Mouse (Mus musculus): ENCODE data around the gene Trim9. TPM values are rescaled to one million over a fixed set of nuclear protein-coding genes. Genes with fewer than 3 reads are reported as not detected.

Gene Trim9
- polyA plus RNA-seq, 1 experiment from 2014 or later, result 101 TPM

DNA sequence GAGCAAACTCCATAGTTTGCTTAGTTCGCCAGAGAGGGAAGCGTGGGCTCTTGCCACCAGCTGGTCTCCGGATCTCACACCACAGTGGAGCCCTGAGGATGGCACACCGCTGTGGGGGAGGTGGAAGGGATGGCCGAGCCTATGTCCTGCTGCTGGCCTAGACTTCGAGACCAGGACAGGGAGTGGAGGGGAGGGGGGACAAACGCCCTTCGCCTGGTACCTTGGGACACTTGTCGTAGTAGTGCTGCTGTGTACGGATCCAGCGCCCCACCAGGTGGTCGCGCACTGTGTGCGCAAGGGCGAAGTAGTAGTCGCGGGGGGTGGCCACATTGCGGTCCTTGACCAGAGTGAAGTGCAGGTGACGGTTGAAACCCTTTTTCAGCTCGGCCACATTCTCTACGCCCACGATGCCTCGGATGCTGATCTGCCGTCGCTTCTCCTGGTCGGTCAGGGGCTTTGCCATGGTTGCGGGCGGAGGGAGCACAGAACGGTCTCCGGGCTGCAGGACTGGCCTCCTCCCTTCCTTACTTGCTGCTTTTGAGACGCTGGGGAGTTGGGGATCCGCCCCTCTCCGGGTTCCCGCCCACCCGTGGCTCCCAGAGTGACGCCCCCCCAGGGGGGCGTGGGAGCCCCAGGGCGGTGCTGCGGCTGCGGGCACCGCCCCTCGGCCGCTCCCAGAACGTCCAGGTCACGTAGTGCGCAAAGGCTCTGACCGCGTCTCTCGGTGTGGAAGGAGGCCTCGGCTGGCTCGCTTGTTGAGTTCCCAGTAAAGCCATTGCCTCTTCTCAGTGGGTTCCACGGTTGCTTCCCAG lies 120.1 kb downstream of the Trim9 start:
- under 1% methylated on average over 50 of the region's 52 CpGs for WGBS
- peak; percentile 78 for ATAC-seq (ENCODE audit: low FRiP score)

DNA sequence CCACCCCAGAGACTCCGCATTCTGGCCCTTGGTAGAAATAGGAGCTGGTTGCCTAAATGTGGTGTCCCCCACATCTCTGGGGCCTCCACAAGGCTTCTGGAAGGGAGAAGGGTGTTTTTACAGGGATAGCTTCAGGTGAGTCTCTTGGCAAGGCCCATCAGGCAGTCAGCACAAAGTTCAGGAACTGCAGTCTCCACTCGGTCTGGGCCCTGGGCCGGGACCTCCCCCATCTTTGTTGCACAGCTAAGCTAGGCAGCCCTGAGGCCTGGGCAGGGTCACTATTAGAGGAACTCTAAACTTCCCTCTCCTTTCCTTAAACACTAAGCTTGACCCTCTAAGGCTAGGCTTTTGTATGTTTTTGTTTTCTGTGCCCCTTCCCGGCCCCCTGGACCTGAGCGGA lies 120.8 kb downstream of the Trim9 start:
- ATAC-seq (ENCODE audit: low FRiP score), result no peak
- H3K9ac ChIP-seq (replicated peaks), result peak overlapping the region; percentile 59
- H3K27me3 ChIP-seq (replicated peaks), result 0 out of 2 replicates have a peak, but pooled peaks cover 4% of the 10 kb centered on the region
- no peaks in the 10 kb centered on the region for H3K36me3 ChIP-seq
- H3K4me2 ChIP-seq, result peak overlapping the region; percentile 94
- H3K4me1 ChIP-seq, result peaks cover 14% of the 10 kb centered on the region
- peak overlapping the region; percentile 47 for H3K4me3 ChIP-seq (replicated peaks)
- no peak overlapping the region for H3K27ac ChIP-seq (replicated peaks)
- WGBS, result 38% methylated on average over 5 of the region's 5 CpGs
- no peaks in the 10 kb centered on the region for H3K9me3 ChIP-seq (replicated peaks)

More for the DNA sequence above, 120.1 kb downstream of the Trim9 start:
- peak overlapping the region; percentile 47 for H3K4me3 ChIP-seq (replicated peaks)
- H3K9ac ChIP-seq (replicated peaks), result peak overlapping the region; percentile 59
- no peaks in the 10 kb centered on the region for H3K36me3 ChIP-seq
- no peaks in the 10 kb centered on the region for H3K9me3 ChIP-seq (replicated peaks)
- H3K4me2 ChIP-seq, result peak overlapping the region; percentile 94
- 0 out of 2 replicates have a peak overlapping the region, but pooled peaks have one; percentile 9 for H3K27ac ChIP-seq (replicated peaks)
- 0 out of 2 replicates have a peak, but pooled peaks cover 4% of the 10 kb centered on the region for H3K27me3 ChIP-seq (replicated peaks)
- H3K4me1 ChIP-seq, result peaks cover 14% of the 10 kb centered on the region

DNA sequence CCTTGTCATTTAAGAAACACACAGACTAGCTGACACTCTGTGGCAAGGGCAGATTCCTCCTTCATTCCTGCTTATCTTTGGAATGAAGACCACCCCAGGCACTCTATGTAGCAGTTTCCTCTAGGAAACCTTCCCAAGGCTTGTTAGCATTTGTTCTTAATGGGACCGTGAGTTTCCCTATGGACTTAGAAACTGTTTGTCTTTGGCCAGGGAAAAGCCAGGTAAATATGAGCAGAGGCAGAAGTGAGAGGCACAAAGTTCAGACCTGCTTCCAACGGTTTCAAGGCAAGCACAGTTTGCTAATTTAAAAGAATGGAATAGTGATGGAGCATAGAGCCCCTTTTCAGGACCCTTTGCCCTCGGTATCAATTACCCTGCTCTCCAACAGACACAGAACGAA lies 124.1 kb downstream of the Trim9 start:
- H3K4me3 ChIP-seq (replicated peaks), result no peak overlapping the region
- no peak overlapping the region for H3K9ac ChIP-seq (replicated peaks)
- no peaks in the 10 kb centered on the region for H3K9me3 ChIP-seq (replicated peaks)
- H3K4me2 ChIP-seq, result no peak overlapping the region
- 75% methylated on average over 4 of the region's 4 CpGs for WGBS
- H3K27me3 ChIP-seq (replicated peaks), result 0 out of 2 replicates have a peak, but pooled peaks cover 4% of the 10 kb centered on the region
- peaks cover 14% of the 10 kb centered on the region for H3K4me1 ChIP-seq
- no peak for ATAC-seq (ENCODE audit: low FRiP score)
- H3K27ac ChIP-seq (replicated peaks), result no peak overlapping the region
- no peaks in the 10 kb centered on the region for H3K36me3 ChIP-seq

DNA sequence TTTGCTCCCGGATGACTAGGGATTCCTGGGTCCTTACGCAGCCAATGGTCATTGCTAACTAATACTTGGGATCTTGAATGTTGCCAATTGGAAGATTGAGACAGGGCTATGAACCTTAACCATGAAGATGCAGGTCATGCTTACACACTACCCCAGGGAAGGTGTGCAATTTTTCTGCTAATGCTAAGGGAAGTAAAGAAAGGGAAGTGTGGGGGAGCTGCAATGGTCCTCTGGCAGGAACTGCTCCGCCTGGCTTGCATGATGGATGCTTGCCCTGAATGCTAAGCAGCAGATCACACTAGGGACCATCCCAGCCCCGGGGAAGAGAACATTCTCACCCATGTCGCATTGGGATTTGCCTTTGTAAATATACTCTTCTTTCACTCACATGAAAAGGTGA lies 126.0 kb downstream of the Trim9 start:
- ATAC-seq (ENCODE audit: low FRiP score), result no peak
- 78% methylated on average over 5 of the region's 5 CpGs for WGBS

DNA sequence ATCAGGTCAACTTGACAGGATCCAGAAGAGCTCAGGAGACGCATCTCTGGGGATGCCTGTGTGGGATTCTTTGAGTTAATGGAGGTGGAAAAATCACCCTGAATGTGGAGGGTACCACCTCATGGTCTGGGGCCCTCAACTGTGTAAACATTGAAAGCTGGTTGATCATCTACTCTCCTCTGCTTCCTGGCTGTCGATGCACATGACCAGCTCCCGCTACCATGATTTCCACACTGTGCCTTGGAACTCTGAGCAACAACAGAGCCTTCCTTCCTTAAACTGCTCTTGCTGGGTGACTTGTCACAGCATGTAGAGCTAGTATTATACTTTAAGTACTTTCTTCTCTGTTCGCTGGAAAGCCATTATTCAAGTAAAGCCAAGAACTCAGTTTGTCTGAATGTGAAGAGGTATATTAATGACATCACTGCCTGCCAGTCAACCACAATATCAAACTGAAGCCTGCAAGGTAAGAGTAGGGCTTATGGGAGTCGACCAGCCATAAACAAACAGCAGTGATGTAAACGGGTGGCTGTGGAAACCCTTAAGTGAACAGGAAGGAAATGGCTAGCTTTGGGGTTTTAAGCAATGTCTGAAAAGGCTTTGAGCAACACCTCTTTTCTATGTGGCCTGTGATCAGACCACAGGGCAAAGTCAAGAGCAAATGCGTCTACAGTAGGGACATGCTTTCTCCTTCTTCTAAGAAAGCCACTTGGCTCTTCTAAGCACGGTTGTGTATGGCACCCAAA lies 128.4 kb downstream of the Trim9 start:
- Histone ChIP-seq H3K4me1 (no peaks in the 10 kb centered on the region; the same call in 1 of the 2 replicates), H3K36me3 (no peaks in the 10 kb centered on the region), H3K4me2 (no peak overlapping the region), H3K9me3 (replicated peaks) (no peaks in the 10 kb centered on the region), H3K4me3 (replicated peaks) (no peak overlapping the region), H3K27me3 (replicated peaks) (no peaks in the 10 kb centered on the region), H3K9ac (replicated peaks) (no peak overlapping the region), H3K27ac (replicated peaks) (no peak overlapping the region)
- WGBS, result 86% methylated on average over 8 of the region's 8 CpGs
- no peak for ATAC-seq (ENCODE audit: low FRiP score)

More for the DNA sequence above, 126.0 kb downstream of the Trim9 start:
- Histone ChIP-seq H3K4me1 (no peaks in the 10 kb centered on the region; the same call in 1 of the 2 replicates), H3K4me3 (replicated peaks) (no peak overlapping the region), H3K4me2 (no peak overlapping the region), H3K36me3 (no peaks in the 10 kb centered on the region), H3K27me3 (replicated peaks) (0 out of 2 replicates have a peak, but pooled peaks cover 4% of the 10 kb centered on the region), H3K9me3 (replicated peaks) (no peaks in the 10 kb centered on the region), H3K27ac (replicated peaks) (no peak overlapping the region), H3K9ac (replicated peaks) (no peak overlapping the region)

DNA sequence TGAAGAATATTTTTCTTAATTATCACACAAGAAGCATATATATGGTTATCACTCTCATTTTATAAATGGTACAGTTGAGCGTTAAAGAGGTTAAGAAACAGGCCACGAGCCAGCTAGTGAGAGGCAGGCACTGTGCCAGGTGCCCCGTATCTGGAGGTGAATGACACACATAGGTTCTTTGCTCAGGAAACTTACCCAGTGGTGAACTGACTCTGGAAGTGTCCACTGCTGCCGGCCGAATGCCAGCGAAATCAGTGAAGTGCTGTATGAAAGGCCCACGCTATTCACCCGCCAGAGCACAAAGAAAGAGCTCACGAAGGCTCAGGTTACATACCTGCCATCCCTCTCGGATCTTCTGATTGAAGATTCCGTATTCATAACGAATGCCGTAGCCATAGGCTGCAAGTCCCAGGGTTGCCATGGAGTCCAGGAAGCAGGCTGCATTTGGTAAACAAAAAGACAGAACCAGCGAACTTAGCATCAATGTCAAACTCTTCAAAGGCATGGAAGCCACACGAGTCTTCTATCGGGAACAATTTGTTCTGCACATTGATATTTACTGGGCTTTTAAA lies 131.1 kb downstream of the Trim9 start:
- Histone ChIP-seq H3K4me1 (no peaks in the 10 kb centered on the region; the same call in 1 of the 2 replicates), H3K4me3 (replicated peaks) (no peak overlapping the region), H3K4me2 (no peak overlapping the region), H3K36me3 (no peaks in the 10 kb centered on the region), H3K27ac (replicated peaks) (no peak overlapping the region), H3K9ac (replicated peaks) (no peak overlapping the region), H3K27me3 (replicated peaks) (no peaks in the 10 kb centered on the region), H3K9me3 (replicated peaks) (no peaks in the 10 kb centered on the region)
- no peak for ATAC-seq (ENCODE audit: low FRiP score)
- 63% methylated on average over 16 of the region's 16 CpGs for WGBS

DNA sequence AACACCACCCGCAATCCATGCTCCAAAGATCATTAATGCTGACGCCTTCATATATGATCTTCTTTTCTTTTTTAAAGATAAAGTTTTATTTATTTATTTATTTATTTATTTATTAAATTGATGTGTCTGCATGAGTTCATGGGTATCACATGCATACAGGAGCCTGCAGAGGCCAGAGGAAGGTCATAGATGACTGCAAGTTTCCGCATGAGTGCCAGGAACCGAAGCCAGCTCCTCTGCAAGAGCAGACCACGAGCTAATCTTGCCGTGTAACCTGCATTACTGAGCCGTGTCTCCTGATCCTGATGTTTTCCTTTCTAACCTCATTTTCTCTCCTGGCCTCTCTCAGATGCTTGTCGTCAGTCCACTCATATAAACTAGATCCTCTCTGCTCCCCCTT lies 133.1 kb downstream of the Trim9 start:
- Histone ChIP-seq H3K9ac (replicated peaks) (no peak overlapping the region), H3K36me3 (no peaks in the 10 kb centered on the region), H3K4me3 (replicated peaks) (no peak overlapping the region), H3K27ac (replicated peaks) (no peak overlapping the region), H3K4me1 (no peaks in the 10 kb centered on the region; the same call in 1 of the 2 replicates), H3K9me3 (replicated peaks) (no peaks in the 10 kb centered on the region), H3K27me3 (replicated peaks) (no peaks in the 10 kb centered on the region), H3K4me2 (no peak overlapping the region)
- no peak for ATAC-seq (ENCODE audit: low FRiP score)
- 85% methylated on average over 8 of the region's 8 CpGs for WGBS

DNA sequence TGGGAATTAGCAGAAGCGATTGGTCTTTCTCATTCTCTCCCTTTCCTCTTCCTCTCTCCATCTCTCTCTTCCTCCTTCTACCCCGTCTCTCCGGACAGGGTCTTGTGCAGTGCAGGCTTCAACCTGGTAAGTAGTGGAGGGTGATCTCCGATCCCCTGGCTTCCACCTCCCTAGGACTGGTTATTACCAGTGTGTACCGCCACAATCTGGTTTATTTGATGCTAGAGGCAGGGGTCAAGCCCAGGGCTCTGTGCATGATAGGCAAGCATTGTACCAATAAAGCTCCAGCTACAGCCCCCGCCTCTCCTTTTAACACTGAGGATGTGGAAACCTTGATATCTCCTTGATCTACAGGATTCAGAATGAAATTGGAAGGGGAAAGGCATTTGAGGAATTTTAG lies 133.8 kb downstream of the Trim9 start:
- Histone ChIP-seq H3K27ac (replicated peaks) (no peak overlapping the region), H3K27me3 (replicated peaks) (no peaks in the 10 kb centered on the region), H3K9me3 (replicated peaks) (no peaks in the 10 kb centered on the region), H3K9ac (replicated peaks) (no peak overlapping the region), H3K4me3 (replicated peaks) (no peak overlapping the region), H3K4me2 (no peak overlapping the region), H3K36me3 (no peaks in the 10 kb centered on the region), H3K4me1 (no peaks in the 10 kb centered on the region; the same call in 1 of the 2 replicates)
- 87% methylated on average over 6 of the region's 6 CpGs for WGBS
- ATAC-seq (ENCODE audit: low FRiP score), result no peak

DNA sequence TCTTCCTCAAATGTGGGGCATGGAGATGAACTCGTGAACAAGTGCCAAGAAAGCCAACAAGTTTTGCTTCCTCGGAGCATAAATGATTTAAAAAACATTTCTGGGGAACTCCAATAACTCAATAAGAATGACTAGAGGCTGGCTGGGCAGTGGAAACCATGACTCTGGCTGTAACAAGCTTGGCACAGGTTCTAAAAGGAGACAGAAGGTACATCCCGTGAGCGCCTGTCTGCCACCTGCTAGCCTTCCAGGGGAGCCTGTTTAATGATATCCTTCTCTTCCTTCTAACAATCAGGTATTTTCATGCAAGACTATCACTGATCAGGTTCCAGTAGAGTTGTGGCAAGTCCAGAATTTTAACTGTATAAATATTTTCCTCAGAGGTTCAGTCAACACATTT lies 134.9 kb downstream of the Trim9 start:
- no peak overlapping the region for H3K9ac ChIP-seq (replicated peaks)
- 85% methylated on average over 4 of the region's 4 CpGs for WGBS
- no peak for ATAC-seq (ENCODE audit: low FRiP score)
- no peaks in the 10 kb centered on the region for H3K27me3 ChIP-seq (replicated peaks)
- H3K4me1 ChIP-seq, result no peaks in the 10 kb centered on the region; the same call in 1 of the 2 replicates
- H3K9me3 ChIP-seq (replicated peaks), result no peaks in the 10 kb centered on the region
- no peak overlapping the region for H3K4me2 ChIP-seq
- no peak overlapping the region for H3K4me3 ChIP-seq (replicated peaks)
- H3K36me3 ChIP-seq, result no peaks in the 10 kb centered on the region
- no peak overlapping the region for H3K27ac ChIP-seq (replicated peaks)

DNA sequence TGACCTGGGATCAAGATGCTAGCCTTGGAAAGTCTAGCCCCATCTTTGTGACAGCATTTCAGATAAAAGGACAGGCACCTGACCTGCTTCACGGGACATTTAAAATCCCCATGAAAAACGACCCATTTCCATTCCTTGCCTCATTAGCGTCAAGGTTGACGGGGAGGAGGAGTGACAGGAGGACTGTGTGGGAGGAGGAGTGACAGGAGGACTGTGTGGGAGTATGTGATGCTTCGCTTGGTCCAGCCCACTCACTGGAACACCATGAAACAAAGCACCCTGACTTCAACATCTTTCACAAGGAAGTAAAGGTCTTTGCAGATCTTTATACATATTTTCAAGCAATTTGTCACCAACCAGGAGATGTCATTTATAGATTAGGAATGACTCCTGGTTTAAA lies 139.2 kb downstream of the Trim9 start:
- H3K27ac ChIP-seq (replicated peaks), result no peak overlapping the region
- H3K4me2 ChIP-seq, result no peak overlapping the region
- no peak for ATAC-seq (ENCODE audit: low FRiP score)
- H3K9me3 ChIP-seq (replicated peaks), result no peaks in the 10 kb centered on the region
- 66% methylated on average over 5 of the region's 5 CpGs for WGBS
- no peaks in the 10 kb centered on the region for H3K27me3 ChIP-seq (replicated peaks)
- no peaks in the 10 kb centered on the region for H3K36me3 ChIP-seq
- H3K9ac ChIP-seq (replicated peaks), result no peak overlapping the region
- H3K4me3 ChIP-seq (replicated peaks), result no peak overlapping the region
- no peaks in the 10 kb centered on the region for H3K4me1 ChIP-seq

DNA sequence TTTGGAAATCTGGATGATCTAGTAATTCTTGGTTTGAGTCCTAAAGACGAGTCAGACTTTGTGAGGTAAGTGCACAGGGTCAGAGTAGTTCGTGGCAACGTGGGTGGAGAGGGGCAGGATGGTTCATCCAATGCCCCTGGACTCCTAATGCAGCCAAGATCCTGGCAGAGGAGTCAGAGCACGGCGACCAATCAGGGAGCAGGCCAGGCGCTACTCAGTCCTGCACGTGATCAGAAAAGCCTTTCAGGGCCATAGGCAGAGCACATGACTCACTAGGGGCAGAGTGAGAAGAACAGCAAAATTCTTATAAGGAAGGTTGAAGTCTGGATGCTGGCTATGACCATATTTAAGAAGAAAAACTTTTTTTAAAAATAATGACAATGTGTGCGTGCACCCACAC lies 143.0 kb downstream of the Trim9 start:
- Histone ChIP-seq H3K4me3 (replicated peaks) (no peak overlapping the region), H3K27ac (replicated peaks) (no peak overlapping the region), H3K36me3 (no peaks in the 10 kb centered on the region), H3K4me2 (no peak overlapping the region), H3K9me3 (replicated peaks) (no peaks in the 10 kb centered on the region), H3K9ac (replicated peaks) (no peak overlapping the region), H3K4me1 (no peaks in the 10 kb centered on the region), H3K27me3 (replicated peaks) (no peaks in the 10 kb centered on the region)
- WGBS, result 81% methylated on average over 8 of the region's 8 CpGs
- no peak for ATAC-seq (ENCODE audit: low FRiP score)

All from neural tube, embryonic 15.5 days (tissue).